Mouse (Mus musculus) hindbrain, embryonic 13.5 days (tissue): Measurements from ENCODE around the gene Abca13. TPM values are rescaled to one million over a fixed set of nuclear protein-coding genes. Genes with fewer than 3 reads are reported as not detected.
"Not testable (repeated sequence)": the region's sequence is repeated elsewhere in the genome, so short reads cannot be mapped to it uniquely, and the experiment has no call there.

Source experiments
- ATAC-seq: fragments of 200-750 bp; cut with Nextera tagmentation; 2 replicates; pipeline ENCODE4 v1.8.0; 2017; ENCODE audit warnings: moderate TSS enrichment; ENCODE audit not compliant: low FRiP score
- H3K27ac ChIP-seq: fragments of 300-500 bp; sonication (generic); 2 replicates; pipeline ENCODE4 v1.5.1; 2015; ENCODE audit warnings: inconsistent platforms, mild to moderate bottlenecking, moderate library complexity
- H3K27me3 ChIP-seq: fragments of 300-500 bp; sonication (generic); 2 replicates; pipeline ENCODE4 v1.6.1; 2015; ENCODE audit warnings: mild to moderate bottlenecking, inconsistent platforms
- H3K36me3 ChIP-seq: fragments of 300-500 bp; sonication (generic); 2 replicates; pipeline ENCODE4 v1.6.1; 2015; ENCODE audit warnings: mild to moderate bottlenecking, inconsistent platforms
- H3K4me1 ChIP-seq: fragments of 300-500 bp; sonication (generic); replicated peaks from 2 replicates; pipeline ENCODE4 v1.6.1; 2015; ENCODE audit warnings: inconsistent platforms
- H3K4me2 ChIP-seq: fragments of 300-500 bp; sonication (generic); 2 replicates; pipeline ENCODE4 v1.6.1; 2015; ENCODE audit warnings: inconsistent platforms, mild to moderate bottlenecking, moderate library complexity
- H3K4me3 ChIP-seq: fragments of 300-500 bp; sonication (generic); 2 replicates; pipeline ENCODE4 v1.5.1; 2015; ENCODE audit warnings: mild to moderate bottlenecking, inconsistent platforms
- H3K9ac ChIP-seq: fragments of 300-500 bp; sonication (generic); 2 replicates; pipeline ENCODE4 v1.6.1; 2015; ENCODE audit warnings: mild to moderate bottlenecking, inconsistent platforms
- H3K9me3 ChIP-seq: fragments of 300-500 bp; sonication (generic); 2 replicates; pipeline ENCODE4 v1.6.1; 2016; ENCODE audit warnings: inconsistent platforms
- WGBS: fragments of 180-500 bp; shearing (Covaris S2); methylation state at CpG from one replicate; pipeline ENCODE4 v1.1.7; 2015; 5-methylcytosine and 5-hydroxymethylcytosine counted together
- polyA plus RNA-seq: library from polyadenylated mRNA; unstranded; fragments of >200 nt; fragmentation: Nextera tagmentation; extraction: Ambion mirVana; gene quantifications from 2 replicates; pipeline ENCODE4 v1.2.1, GENCODE M21; 2015

The Abca13 gene
- polyA plus RNA-seq, 1 experiment from 2014 or later = 0.01 TPM

DNA sequence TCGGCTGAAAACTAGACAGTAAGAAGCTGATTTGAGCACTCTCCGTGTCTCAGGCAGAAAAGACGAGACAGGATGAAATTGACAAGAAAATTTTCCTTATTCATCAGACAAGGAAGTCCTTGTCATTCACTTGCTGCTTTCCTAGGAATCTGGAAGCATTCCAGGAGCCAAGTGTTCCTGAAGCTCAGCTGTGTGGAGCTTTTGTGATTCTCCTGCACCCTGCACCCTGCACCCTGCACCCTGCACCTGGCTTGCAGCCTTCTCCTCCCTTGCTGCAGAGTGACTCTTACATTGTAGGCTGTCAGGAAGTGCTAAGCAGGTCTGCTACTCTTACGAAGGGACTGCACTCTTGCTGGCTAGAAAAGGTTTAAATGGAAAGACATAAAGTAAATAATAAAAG, 249.4 kb downstream of the Abca13 start:
- H3K9me3 ChIP-seq = no peaks in the 10 kb centered on the region
- no peak overlapping the region for H3K4me3 ChIP-seq
- no peaks in the 10 kb centered on the region for H3K27me3 ChIP-seq
- H3K9ac ChIP-seq = no peak overlapping the region
- ATAC-seq = no peak
- no peaks in the 10 kb centered on the region for H3K36me3 ChIP-seq
- no peak overlapping the region for H3K27ac ChIP-seq
- no peak overlapping the region for H3K4me2 ChIP-seq
- 74% methylated on average over 4 of the region's 4 CpGs for WGBS
- no peaks in the 10 kb centered on the region for H3K4me1 ChIP-seq

DNA sequence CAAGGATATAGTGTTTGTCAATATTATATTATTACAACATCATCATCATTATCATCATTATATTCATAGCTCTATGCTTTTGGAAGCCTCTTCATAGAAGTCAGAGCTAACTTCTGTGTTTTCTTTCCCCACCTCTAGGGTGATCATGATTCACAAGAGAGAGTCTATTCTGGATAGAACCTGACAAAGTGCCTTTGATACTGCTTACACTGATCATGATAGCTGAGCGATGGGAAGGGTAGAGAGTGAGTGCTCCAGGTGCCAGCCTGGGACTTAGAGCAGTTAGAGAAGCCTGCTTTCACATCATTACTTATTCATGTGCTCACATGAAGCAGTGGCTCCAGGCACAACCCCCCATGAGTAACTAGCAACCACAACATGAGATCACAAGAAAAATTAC, 280.7 kb downstream of the Abca13 start:
- WGBS = 80% methylated on average over 1 of the region's 1 CpGs
- no peaks in the 10 kb centered on the region for H3K9me3 ChIP-seq
- no peak overlapping the region for H3K27ac ChIP-seq
- no peak overlapping the region for H3K9ac ChIP-seq
- no peak for ATAC-seq
- H3K4me1 ChIP-seq = no peaks in the 10 kb centered on the region
- no peaks in the 10 kb centered on the region for H3K27me3 ChIP-seq
- no peaks in the 10 kb centered on the region for H3K36me3 ChIP-seq
- no peak overlapping the region for H3K4me3 ChIP-seq
- H3K4me2 ChIP-seq = no peak overlapping the region

DNA sequence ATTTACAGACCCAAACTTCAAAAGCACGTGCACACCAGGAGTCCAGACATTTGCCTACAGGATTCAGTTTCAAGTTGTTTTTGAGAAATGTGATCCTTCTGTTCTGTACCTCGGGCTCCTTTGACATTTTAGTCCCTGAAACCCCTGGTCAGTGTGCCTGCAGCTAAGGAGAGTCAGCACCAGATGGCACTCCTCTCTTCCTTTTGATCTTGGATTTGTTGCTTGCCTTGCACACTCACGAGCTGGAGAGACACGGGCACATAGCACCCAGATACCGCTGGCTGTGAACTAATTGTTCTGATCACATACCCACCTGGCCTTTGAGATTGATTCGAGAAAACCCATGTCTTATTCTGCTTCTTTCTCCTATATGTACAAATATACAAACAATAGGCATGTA, 289.8 kb downstream of the Abca13 start:
- Histone ChIP-seq H3K27ac (no peak overlapping the region), H3K4me2 (no peak overlapping the region), H3K36me3 (no peaks in the 10 kb centered on the region), H3K4me1 (no peaks in the 10 kb centered on the region), H3K27me3 (no peaks in the 10 kb centered on the region), H3K9ac (no peak overlapping the region), H3K9me3 (no peaks in the 10 kb centered on the region), H3K4me3 (no peak overlapping the region)
- ATAC-seq = peak; percentile 85
- WGBS = 28% methylated on average over 6 of the region's 6 CpGs

DNA sequence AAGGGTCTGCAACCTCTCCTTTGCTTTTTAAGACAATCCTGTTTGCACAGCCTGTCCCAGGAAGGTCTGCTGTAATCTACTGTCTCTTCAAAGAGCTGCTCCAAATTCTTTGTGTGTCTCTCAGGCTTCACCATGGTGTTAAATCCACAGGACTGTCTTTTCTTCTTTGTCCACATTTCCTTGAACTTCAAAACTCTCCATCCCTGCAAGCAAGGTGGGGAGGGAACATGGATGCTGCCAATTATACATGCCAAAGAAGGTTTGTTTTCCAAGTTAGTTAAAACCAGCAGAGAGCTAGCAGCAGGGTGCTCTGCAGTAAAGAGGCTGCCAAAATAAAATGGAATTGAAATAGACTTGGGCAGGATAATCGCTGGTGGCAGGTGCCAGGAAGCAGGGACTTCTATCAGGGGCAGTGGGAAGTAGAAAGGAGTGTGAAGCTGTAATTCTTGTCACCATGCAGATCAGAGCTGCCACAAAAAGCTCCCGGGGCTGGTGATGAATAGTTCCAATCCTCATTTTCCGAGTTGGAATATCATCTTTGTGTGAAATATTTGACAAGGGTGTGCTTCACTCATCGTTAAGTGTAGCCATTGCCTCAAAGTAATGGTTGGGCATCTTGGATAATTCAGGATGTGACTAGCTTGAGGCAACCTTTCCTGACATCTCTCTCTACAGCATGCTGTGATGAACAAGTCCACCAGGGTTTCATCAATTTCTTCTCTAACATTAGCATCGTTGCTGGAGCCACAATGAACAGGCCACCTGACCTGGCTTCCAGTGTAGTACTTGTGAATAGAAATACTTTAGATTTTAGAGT, 308.8 kb downstream of the Abca13 start:
- WGBS = 59% methylated on average over 5 of the region's 5 CpGs
- H3K27me3 ChIP-seq = no peaks in the 10 kb centered on the region
- no peak overlapping the region for H3K4me2 ChIP-seq
- no peak overlapping the region for H3K27ac ChIP-seq
- no peak overlapping the region for H3K9ac ChIP-seq
- H3K9me3 ChIP-seq = no peaks in the 10 kb centered on the region
- H3K4me1 ChIP-seq = peaks cover 5% of the 10 kb centered on the region; the same call in 1 of the 2 replicates
- peak; percentile 24; the same call in 1 of the 2 replicates for ATAC-seq
- no peak overlapping the region for H3K4me3 ChIP-seq
- H3K36me3 ChIP-seq = no peaks in the 10 kb centered on the region

DNA sequence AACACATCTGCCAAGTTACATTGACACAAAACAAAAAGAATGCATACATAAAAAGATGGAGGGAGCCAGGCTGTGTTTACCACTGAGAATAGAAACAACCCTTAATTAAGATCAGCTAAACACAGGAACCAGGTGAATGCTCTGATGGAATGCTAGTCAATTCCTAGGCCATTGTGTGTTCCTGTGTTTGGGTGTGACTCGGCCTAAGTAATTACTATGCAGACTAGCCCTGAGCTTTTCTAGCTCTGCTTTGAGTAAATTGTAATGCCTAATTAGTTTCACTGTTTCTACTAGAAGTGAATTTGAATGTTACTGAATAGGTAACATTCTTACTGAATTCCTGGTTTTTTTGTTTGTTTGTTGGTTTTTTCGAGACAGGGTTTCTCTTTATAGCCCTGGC, 323.2 kb downstream of the Abca13 start:
- H3K36me3 ChIP-seq, H3K27ac ChIP-seq, H3K4me3 ChIP-seq, H3K4me2 ChIP-seq, H3K4me1 ChIP-seq, ATAC-seq, H3K27me3 ChIP-seq, H3K9ac ChIP-seq, H3K9me3 ChIP-seq: not testable (repeated sequence)
- WGBS = 62% methylated on average over 2 of the region's 2 CpGs

GRCm38 (mm10) chr11:9528556-9528955, 336.8 kb downstream of the Abca13 start:
- Histone ChIP-seq H3K36me3 (no peaks in the 10 kb centered on the region), H3K4me2 (no peak overlapping the region), H3K9me3 (no peaks in the 10 kb centered on the region), H3K9ac (no peak overlapping the region), H3K27ac (no peak overlapping the region), H3K27me3 (no peaks in the 10 kb centered on the region), H3K4me1 (no peaks in the 10 kb centered on the region), H3K4me3 (no peak overlapping the region)
- no peak for ATAC-seq
- 75% methylated on average over 3 of the region's 3 CpGs for WGBS

DNA sequence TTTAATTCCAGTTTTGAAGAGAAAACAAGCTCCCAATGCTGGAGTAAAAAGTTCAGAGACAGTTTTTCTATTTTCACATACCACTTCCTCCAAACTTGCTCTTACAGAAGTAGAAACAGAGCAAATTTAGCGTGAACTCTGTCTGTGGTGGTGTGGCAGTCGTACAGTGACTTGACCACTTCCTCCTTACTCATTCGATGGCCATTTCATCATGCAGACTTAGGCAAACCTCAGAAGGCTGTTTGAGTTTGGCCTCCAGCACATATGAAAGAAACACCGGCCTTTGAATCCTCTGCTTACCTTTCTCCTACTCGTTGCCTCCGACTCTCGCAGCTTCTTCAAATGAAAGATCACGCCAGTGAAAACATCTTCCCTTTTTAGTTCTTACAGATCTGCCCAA, 340.0 kb downstream of the Abca13 start:
- Histone ChIP-seq H3K36me3 (no peaks in the 10 kb centered on the region), H3K9me3 (no peaks in the 10 kb centered on the region), H3K4me2 (no peak overlapping the region), H3K4me3 (no peak overlapping the region), H3K9ac (no peak overlapping the region), H3K27me3 (no peaks in the 10 kb centered on the region), H3K27ac (no peak overlapping the region), H3K4me1 (no peaks in the 10 kb centered on the region)
- WGBS = 89% methylated on average over 8 of the region's 8 CpGs
- ATAC-seq = no peak

DNA sequence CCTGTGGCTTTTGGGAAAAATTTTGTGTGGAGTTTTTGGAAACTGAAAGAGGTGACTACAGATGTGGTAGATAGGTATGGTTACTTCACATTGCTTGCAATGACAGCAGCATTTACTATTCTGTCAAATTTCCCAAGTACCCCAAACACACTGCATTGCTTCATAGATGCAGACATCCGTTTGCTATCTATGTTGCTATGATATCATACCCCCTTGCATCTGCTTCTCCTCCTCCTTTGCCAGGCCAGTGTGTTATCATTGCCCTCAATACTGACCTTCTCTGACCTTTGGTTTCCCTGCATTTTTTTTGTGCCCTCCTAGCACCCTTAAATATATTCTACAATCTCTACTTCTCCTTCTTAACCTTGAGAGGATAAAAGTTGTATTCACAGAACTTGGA, 341.4 kb downstream of the Abca13 start:
- no peak overlapping the region for H3K9ac ChIP-seq
- no peaks in the 10 kb centered on the region for H3K36me3 ChIP-seq
- ATAC-seq = no peak
- H3K4me1 ChIP-seq = no peaks in the 10 kb centered on the region
- H3K27ac ChIP-seq = no peak overlapping the region
- no peak overlapping the region for H3K4me3 ChIP-seq
- H3K9me3 ChIP-seq = no peaks in the 10 kb centered on the region
- H3K4me2 ChIP-seq = no peak overlapping the region
- 75% methylated on average over 1 of the region's 1 CpGs for WGBS
- no peaks in the 10 kb centered on the region for H3K27me3 ChIP-seq

GRCm38 (mm10) chr11:9533658-9534202, 342.0 kb downstream of the Abca13 start:
- Histone ChIP-seq H3K36me3 (no peaks in the 10 kb centered on the region), H3K9ac (no peak overlapping the region), H3K27me3 (no peaks in the 10 kb centered on the region), H3K4me1 (no peaks in the 10 kb centered on the region), H3K4me3 (no peak overlapping the region), H3K27ac (no peak overlapping the region), H3K9me3 (no peaks in the 10 kb centered on the region), H3K4me2 (no peak overlapping the region)
- ATAC-seq = no peak
- WGBS = 94% methylated on average over 1 of the region's 1 CpGs

DNA sequence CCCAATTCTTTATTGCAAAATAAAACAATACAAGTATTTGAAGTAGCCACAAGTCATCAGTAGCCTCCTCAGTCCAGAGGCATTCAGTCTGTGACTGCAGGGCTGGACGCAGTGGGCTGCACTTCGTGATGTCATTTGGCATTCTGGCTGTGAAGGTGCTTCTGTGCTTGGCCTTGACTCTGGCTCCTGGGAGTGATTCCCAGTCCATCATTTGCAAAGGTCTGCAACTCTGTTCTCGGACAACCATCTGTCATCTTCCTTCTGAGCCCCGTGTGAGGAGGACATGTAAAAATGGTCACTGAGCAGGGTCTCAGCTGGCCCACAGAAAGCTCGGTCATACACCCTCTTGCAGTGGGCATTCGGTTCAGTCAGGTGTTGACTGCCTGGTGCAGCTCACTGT, 345.1 kb downstream of the Abca13 start:
- Histone ChIP-seq H3K36me3 (no peaks in the 10 kb centered on the region), H3K9me3 (no peaks in the 10 kb centered on the region), H3K4me2 (no peak overlapping the region), H3K27ac (no peak overlapping the region), H3K27me3 (no peaks in the 10 kb centered on the region), H3K4me1 (no peaks in the 10 kb centered on the region), H3K4me3 (no peak overlapping the region), H3K9ac (no peak overlapping the region)
- 72% methylated on average over 6 of the region's 6 CpGs for WGBS
- no peak for ATAC-seq

GRCm38 (mm10) chr11:9538328-9538727, 346.6 kb downstream of the Abca13 start:
- no peak overlapping the region for H3K4me3 ChIP-seq
- H3K9ac ChIP-seq = no peak overlapping the region
- no peaks in the 10 kb centered on the region for H3K27me3 ChIP-seq
- H3K27ac ChIP-seq = no peak overlapping the region
- WGBS = 75% methylated on average over 1 of the region's 1 CpGs
- ATAC-seq = no peak
- no peaks in the 10 kb centered on the region for H3K9me3 ChIP-seq
- H3K4me2 ChIP-seq = no peak overlapping the region
- no peaks in the 10 kb centered on the region for H3K36me3 ChIP-seq
- H3K4me1 ChIP-seq = no peaks in the 10 kb centered on the region

GRCm38 (mm10) chr11:9560026-9560425, 368.3 kb downstream of the Abca13 start:
- no peaks in the 10 kb centered on the region for H3K4me1 ChIP-seq
- 88% methylated on average over 2 of the region's 2 CpGs for WGBS
- no peak overlapping the region for H3K27ac ChIP-seq
- H3K4me3 ChIP-seq = no peak overlapping the region
- no peaks in the 10 kb centered on the region for H3K36me3 ChIP-seq
- H3K4me2 ChIP-seq = no peak overlapping the region
- no peaks in the 10 kb centered on the region for H3K27me3 ChIP-seq
- H3K9ac ChIP-seq = no peak overlapping the region
- H3K9me3 ChIP-seq = no peaks in the 10 kb centered on the region
- no peak for ATAC-seq

GRCm38 (mm10) chr11:9568302-9568701, 376.6 kb downstream of the Abca13 start:
- no peaks in the 10 kb centered on the region for H3K4me1 ChIP-seq
- no peak overlapping the region for H3K4me2 ChIP-seq
- no peaks in the 10 kb centered on the region for H3K36me3 ChIP-seq
- no peaks in the 10 kb centered on the region for H3K9me3 ChIP-seq
- no peak overlapping the region for H3K4me3 ChIP-seq
- H3K9ac ChIP-seq = no peak overlapping the region
- 85% methylated on average over 2 of the region's 2 CpGs for WGBS
- H3K27ac ChIP-seq = no peak overlapping the region
- H3K27me3 ChIP-seq = no peaks in the 10 kb centered on the region
- ATAC-seq = no peak
